Mouse (Mus musculus) adrenal gland, postnatal 25 days (tissue): Measurements from ENCODE around the gene Kpna7. TPM values are rescaled to one million over a fixed set of nuclear protein-coding genes. Genes with fewer than 3 reads are reported as not detected.
"Not testable (repeated sequence)": the region's sequence is repeated elsewhere in the genome, so short reads cannot be mapped to it uniquely, and the experiment has no call there.

Experiments
- DNase-seq: peaks from one replicate; pipeline ENCODE4 v3.0.0; 2021; ENCODE audit warnings: mixed read lengths
- total RNA-seq: library from RNA; stranded (reverse); gene quantifications from 2 replicates; pipeline ENCODE4 v1.2.3, GENCODE M21; 2021

Kpna7 gene
- total RNA-seq, 1 experiment from 2014 or later, result not detected

DNA sequence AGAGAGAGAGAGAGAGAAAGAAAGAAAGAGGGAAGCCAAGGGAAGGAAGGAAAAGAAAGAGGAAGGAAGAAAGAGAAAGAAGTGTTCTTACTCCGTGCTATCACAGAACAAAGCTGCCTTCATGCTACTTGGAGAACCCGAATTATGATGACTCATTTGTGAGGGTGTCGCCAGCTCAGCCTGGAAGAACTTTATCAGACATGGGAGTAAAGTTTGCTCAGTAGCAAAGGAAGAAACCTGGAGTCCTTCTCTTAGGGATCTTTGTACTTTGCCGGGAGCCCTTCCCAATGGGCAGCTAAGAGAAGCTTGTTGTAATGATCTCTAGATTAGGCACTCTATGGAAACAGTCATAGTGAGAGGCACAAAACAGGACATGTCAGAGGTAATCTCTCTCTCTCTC lies 18.9 kb upstream of the Kpna7 start:
- DNase-seq, result no peak

DNA sequence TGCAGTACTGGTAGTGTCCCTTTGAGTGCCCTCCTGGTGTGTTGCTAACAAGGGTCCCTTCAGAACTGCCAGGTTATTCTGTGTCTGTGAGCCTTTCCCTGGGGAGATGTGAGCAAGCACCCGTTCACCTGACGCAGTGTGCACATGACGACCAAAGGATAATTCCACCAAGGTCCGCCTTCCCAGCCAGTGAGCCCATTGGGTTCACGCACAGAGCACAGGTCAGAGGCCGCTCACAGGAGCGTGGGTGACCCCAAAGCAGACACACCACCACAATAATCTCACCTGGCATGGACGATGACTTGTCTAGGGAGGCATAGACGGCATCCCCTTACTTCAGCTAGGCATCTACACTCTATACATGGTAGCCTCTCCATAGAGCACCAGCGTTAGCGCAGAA lies 17.6 kb upstream of the Kpna7 start:
- DNase-seq, result not testable (repeated sequence)

DNA sequence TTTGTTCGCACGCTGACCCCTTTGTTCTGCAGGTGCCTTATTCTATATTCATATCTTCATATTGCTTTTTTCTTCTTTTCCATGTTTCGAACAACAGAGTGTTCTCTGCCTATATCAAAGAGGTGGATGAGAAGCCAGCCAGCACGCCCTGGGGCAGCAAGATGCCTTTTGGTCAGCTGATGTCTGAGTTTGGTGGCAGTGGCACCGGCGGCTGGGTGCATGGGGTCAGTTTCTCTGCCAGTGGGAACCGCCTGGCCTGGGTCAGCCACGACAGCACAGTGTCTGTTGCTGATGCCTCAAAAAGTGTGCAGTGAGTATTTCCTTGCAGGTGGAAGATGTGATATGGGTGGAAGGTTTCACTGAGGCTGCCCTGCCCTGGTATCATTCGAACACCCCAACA lies 17.1 kb upstream of the Kpna7 start:
- no peak for DNase-seq

DNA sequence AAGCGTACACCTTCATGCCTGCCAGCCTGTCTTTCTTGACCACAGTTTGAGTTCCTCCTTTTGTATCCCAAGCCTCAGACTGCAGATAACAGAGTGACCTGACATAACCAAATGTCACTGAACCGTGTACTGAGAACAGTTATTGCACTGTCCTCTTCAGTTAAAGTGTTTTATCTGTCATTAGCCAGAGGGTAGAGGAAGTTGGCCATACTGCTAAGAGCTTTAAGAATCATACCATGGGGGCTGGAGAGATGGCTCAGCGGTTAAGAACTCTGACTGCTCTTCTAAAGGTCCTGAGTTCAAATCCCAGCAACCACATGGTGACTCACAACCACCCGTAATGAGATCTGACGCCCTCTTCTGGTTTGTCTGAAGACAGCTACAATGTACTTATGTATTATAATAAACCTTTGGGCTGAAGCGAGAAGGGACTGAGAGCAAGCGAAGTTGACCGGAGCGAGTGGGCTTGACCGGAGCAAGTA lies 14.6 kb upstream of the Kpna7 start:
- no peak for DNase-seq

DNA sequence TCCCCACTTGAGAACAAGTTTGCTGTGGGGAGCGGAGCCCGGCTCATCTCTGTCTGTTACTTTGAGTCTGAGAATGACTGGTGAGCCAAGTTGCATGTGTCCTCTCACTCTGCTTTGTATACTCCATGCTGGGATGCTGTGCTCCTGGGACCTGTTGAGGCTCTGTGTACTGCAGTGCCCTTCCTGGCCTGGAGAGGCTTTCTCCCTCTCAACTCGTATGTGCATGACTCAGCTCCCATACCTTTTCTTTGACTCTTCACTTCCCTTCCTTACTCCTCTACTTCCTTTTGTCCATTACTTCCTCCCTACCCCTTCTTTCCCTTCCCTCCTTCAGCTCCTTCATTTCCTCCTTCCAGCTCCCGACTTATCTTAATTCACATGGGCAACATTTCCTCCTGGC lies 12.4 kb upstream of the Kpna7 start:
- no peak for DNase-seq

DNA sequence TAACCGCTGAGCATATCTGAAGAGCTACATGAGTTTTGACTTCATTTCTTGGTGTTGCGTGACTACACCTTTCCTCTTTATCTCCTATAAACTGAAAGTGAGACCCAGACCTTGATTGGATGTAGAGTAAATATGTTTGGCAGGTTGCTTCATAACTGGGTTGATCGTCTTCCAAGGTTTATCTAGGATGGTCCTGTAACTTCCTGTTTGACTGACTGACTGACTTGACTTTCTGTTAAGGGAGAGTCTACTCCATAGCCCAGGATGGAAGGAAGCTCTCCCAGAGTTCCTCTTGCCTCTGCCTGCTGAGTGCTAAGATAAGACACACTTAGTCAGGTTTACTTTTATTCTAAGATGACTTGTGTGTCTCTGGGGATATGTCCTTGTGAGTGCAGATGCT lies 6.0 kb upstream of the Kpna7 start:
- DNase-seq, result no peak

DNA sequence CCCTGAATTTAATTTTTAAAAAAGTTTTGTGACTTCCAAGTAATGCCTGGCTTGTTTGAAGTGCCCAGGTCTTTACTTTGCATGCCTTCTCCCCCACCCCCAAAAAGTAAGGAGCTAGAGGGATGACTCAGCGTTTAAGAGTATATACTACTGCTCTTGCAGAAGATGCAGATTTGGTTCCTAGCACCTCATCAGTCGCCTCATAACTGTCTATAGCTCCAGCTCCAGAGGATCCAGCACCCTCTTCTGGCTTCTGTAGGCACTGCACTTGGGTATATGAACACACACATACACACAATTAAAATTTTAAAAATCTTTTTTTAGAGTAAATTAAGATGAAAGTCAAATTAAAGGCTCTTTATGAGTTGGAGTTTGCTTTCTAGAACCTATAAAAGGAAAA lies 4.4 kb upstream of the Kpna7 start:
- DNase-seq, result no peak

DNA sequence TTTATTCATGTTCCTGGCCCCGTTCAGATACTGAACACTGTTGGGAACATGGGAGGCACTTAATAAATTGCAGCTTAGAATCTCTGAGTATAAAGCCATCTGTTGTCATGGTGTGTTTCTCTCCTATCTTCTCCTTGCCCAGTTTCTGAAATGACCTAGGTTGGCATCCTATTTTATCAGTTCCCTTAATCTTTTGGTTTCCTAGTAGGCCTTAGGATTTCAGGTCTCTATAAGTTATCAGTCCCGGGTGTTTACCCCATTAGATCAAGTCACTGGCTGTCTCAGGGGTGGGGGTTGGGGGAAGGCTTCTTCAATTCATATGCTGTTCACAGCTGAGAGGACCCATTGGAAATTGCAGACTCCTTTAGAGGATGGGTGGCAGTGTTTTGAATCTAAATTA lies 992 bp upstream of the Kpna7 start:
- DNase-seq, result no peak

DNA sequence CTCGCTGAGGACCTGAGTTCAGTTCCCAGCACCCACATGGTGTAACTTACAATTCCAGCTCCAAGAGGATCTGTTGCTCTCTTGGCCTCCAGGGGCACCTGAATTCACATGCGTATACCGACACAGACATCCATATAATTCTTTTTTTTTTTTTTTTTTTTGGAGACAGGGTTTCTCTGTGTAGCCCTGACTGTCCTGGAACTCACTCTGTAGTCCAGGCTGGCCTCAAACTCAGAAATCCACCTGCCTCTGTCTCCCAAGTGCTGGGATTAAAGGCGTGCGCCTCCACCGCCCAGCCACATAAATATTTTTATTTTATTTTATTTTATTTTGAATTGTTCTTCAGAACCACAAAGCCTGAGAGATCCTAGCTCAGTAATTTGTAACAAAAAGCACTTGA lies 629 bp downstream of the Kpna7 start:
- DNase-seq, result not testable (repeated sequence)

DNA sequence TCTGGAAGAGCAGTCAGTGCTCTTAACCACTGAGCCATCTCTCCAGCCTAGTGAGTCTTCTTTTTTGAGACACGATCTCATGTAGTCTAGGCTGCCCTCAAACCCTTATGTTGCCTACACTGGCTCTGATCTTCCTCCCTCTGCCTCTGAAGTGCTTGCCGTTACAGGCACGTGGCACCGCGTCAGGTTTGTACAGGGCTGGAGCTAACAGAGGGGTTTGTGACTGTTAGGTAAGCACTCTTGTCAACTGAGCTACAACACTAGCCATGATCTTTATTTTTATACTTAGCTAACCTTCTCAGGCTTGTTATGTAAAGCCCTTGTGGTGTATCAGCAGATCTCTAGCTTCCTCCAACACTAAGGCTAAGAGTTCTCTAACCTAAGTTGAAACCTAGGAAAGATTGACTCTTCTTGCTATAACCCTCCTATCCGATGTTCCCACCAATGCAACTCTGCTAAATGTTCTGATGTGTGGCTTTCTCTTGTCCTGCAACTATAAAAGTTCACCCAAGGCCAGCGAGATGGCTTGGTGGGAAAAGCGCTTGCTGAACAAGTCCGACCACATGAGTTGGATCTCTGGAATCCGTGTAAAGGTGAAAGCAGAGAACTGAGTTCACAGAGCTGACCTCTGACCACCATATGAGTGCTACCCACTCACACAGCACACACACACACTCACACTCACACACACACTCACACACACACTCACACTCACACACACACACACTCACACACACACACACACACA lies 1.8 kb downstream of the Kpna7 start:
- no peak for DNase-seq

DNA sequence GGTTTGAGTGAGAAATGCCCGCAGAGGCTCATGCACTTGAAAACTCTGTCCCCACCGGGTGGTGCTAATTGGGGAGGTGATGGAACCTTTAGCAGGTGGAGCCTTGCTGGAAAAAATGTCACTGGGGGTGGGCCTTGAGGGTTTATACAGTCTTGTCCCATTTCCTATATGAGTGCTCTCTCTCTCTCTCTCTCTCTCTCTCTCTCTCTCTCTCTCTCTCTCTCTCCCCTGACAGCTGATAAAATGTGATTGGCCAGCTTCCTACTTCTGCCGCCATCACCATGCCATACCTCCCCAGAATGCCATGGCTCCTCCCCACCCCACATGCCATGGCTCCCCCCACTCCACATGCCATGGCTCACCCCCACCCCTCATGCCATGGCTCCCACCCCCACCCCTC lies 8.7 kb downstream of the Kpna7 start:
- DNase-seq, result no peak

DNA sequence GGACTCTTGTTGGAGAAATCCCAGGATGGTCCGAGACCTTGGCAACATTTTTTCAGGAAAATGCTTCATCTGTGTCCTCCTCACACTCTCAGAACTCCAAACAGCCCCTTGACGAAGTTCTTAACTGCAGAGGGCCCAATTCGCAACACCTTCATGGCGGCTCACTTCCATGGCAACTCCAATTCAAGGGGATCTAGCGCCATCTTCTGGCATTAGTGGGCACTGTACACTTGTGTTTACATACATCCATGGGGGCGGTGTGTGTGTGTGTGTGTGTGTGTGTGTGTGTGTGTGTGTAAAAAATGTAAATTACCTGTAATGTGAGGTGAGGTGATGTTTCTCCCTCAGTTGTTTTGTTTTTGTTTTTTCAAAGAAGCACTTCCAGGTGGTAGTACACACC lies 12.5 kb downstream of the Kpna7 start:
- DNase-seq, result no peak

DNA sequence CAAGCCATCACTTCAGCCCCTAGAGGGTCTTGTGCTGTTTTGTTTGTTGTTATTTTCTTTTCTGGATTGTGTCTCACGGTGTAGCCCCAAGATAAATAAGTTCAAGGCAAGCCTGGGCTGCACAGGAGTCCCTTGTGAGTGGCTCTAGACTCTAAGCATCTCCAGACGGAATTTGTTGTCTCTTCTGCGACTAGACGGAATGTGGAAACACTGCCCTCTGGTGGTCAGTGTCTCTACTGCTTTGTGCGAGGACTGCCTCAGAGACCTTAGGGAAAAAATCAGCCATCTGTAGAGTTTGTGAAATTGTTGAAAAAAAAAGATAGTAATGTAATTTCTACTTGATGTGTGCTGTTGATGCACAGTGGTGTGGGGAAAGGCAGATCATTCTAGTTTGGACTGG lies 14.1 kb downstream of the Kpna7 start:
- DNase-seq, result peak; percentile 75

DNA sequence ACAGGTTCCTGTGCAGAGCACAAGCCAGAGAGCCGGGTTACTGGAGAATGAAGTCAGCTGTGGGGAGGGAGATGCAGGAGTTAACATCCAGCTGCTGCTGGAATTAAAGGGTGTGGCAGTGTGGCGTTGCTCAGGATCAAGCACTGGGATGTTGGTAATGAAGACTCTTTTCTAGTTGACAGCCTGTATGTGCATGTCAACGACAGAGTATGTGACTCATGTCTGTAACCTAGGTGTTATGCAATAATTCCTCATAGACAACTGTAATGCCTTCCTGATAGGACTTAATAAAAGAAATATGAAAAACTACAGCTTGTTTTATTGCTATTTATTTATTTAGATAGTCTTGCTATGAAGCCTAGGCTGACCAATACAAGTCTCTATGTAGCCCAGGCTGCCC lies 15.0 kb downstream of the Kpna7 start:
- DNase-seq, result no peak

DNA sequence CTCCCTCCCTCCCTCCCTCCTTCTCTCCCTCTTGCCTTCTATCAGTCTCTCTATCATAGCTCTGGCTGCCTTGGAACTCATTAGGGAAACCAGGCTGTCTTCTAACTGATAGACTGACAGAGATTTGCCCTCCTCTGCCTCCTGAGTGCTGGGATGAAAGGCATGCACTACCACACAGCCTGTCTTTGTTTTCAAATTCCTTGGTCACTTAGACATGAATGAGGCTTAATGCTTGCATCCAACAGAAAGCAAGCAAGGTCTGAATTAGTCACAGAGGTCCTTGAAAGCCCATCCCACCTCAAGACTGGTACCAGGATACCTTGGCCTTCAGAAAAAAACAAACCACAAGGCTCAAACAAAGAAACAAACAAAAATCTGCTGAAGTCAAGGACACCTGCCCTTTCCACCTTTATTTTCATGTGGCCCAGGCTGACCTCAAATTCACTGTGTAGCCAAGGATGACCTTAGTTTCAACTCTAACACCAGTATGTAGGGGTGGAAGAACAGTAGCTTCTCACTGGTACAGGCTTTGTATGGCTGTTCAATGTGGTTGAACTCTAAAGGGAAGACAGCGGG lies 19.0 kb downstream of the Kpna7 start:
- DNase-seq, result no peak

DNA sequence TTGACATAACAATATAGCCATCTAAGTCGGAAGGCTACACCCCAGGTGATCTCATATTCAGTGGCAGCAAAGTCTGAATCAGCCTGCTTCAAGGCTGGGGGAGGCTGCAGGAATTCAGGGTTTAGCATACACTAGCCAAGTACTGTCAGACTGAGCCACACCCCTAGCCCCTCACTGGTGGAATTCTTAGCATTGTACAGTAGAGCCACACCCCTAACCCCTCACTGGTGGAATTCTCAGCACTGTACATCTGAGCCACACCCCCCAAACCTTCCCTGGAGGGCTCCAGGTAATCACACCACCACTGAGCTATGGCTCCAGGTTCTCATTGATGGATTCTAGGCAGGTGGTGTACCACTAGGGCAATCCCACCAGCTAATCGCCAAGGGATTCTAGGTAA lies 24.3 kb downstream of the Kpna7 start:
- no peak for DNase-seq

DNA sequence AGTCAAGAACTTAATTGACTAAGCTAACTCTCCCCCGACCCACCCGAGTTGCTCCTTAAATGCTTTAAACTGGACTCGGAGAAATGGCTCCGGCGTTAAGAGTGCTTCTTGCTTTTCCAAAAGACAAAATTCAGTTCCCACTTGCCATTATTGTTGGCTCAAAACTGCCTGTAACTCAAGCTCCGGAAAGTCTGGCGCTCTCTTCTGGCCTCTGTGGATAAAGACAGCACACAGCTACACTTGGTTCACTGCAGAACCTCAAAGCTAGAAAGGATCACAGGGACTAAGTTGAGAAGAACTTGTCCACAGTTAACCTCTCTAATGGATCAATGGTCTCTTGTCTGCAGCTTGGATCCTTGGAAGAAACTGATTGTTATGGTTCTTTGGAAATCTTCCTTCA lies 25.1 kb downstream of the Kpna7 start:
- DNase-seq, result peak; percentile 16

DNA sequence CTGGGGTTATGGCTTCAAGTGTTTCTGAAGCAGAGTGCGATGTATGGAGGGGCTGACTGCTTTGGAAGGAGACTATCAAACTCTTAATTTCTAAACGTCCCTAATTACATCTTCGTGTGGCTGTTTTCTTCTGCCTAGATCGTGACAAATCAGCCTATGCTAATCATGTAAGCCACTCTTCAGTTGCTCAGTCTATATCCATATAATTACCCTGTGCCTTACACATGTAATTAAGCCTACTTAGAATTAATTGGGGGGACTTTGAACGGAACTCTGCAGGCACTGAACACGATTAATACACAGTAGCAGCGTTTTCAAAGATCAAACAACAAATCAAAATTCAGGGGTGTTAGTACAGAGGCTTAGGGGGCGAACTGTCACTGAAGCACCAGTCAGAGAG lies 25.9 kb downstream of the Kpna7 start:
- no peak for DNase-seq

DNA sequence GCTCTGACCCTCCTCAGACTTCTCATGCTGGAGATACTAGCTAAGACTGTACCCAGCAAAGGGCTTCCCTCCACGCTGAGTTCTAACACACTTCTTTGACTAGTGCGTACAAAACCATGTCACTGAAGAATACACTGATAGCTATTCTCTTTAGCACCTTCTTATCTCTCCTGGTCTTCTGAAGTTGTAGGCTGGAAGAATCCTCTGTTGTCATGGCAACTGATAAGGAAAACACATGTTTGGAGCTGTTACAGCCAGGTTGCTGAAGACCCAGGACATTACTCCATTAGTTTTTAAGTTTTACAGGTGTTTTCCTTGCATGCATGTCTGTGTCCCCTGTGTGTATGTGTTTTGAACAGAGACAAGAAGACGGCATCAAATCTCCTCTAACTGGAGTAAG lies 29.6 kb downstream of the Kpna7 start:
- not testable (repeated sequence) for DNase-seq

DNA sequence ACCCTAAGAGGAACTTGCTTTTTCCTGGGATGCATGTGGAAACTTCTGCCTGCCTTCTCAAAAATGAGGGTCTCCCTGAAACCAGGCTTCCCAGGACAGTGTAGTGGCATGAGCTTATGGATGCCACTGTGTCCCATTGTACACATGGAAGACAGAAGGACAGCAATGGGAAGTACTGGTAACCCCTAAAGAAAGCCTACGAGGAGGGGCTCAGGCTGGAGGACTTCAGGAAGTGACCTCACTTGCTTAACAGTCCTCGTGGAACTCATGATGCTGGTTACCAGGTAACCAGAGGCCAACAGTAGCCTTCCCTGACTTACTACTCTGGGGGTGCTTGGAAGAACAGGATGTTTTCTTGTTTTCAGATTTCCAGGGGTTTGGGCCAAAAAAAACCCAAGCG lies 41.1 kb downstream of the Kpna7 start, which contains the start of gene 1700018F24Rik:
Gene 1700018F24Rik, plus strand, starts transcription at position 301 of the 400 bp plus-strand sequence.
- DNase-seq, result not testable (repeated sequence)

DNA sequence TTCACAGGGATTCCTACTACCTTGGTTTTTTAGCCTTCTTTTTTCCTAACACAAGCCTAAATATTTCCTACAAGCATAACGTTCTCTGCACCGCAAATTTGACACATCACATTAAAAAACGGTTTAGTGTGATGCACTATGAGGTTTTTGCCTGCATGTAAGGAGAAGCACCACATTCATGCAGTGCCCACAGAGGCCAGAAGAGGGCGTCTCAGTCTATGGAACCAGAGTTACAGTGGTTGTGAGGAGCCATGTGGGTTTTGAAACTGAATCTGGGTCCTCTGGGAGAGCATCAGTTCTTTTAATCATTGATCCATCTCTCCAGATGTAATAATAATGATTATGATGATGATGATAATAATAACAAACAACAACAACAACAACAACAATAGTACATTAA lies 42.2 kb downstream of the Kpna7 start:
- peak; percentile 5 for DNase-seq

DNA sequence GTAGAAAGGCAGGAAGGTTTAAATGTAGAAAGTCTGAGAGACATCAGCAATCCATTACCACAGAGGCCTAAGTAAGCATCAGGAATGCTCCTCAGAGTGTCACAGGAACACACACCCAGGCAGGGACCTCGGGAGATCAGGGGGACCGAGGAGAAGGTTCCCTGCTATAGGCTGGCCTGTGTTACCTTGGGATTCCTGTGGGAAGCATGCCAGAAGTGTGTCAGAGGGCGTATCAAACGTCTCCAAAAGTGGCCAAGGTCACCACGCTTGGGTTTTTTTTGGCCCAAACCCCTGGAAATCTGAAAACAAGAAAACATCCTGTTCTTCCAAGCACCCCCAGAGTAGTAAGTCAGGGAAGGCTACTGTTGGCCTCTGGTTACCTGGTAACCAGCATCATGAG lies 51.4 kb downstream of the Kpna7 start, which contains the start of gene Gm4871:
Gene Gm4871, minus strand, starts transcription at position 364 of the 400 bp plus-strand sequence.
- peak; percentile 32 for DNase-seq

DNA sequence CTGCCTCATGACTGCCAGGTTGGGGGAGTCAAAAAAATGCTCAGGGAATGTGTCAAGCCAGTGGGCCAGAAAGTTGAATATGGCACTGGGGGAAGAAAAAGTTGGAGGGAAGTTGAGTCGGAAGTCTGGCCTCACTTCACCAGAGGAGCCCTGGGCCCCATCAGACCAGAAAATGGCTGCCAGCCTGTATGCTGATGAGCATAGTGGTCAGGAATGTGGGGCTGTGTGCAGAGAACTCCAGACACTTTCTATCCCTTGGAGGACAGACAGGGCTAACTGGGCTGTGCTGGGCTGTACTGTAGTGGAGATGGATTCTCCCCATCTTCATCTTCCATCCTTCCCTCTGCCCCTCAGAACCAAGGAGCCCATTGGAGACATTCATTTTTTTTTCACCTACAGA lies 53.4 kb downstream of the Kpna7 start:
- DNase-seq, result not testable (repeated sequence)

DNA sequence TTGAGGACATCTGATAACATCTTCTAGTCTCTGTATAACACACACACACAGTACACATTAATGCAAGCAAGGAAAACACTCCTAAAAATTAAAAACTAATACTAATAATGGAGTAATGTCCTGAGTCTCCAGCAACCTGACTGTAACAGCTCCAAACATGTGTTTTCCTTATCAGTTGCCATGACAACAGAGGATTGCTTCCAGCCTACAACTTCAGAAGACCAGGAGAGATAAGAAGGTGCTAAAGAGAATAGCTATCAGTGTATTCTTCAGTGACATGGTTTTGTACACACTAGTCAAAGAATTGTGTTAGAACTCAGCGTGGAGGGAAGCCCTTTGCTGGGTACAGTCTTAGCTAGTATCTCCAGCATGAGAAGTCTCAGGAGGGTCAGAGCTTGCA lies 63.1 kb downstream of the Kpna7 start:
- not testable (repeated sequence) for DNase-seq
